12 mouse cellular contexts compared by ENCODE assay signal in genomic region chr8:111718937-111719336, GRCm38 (mm10). TPM values are rescaled to one million over a fixed set of nuclear protein-coding genes. Genes with fewer than 3 reads are reported as not detected.
DNase-seq lines count a peak whose midpoint lies in the region; ATAC-seq and TF ChIP-seq lines count a peak whose summit lies in the region.
"Had no signal": no experiment of that assay in that cellular context is flagged by ENCODE, and none has a peak within 500 bp of the region (broad histone marks: within the 10 kb centered on the region; RNA-seq: fewer than 3 reads in every experiment).

No protein-coding gene starts in this region.

- peak overlapping the region; percentile 23; the same call in 1 of the 2 replicates for H3K27ac ChIP-seq in heart, adult 2 months
- peak overlapping the region; percentile 98 for H3K27ac ChIP-seq in midbrain, embryonic 13.5 days
- no peak overlapping the region for H3K27ac ChIP-seq in midbrain, embryonic 11.5 days (ENCODE audit: low read depth, low read length)
- H3K27ac ChIP-seq in intestine, postnatal 0 days (ENCODE audit: low read depth, low read length), result peak overlapping the region; percentile 64
- H3K27ac ChIP-seq in stomach, postnatal 0 days (replicated peaks), result peak overlapping the region; percentile 58; the same call in 1 of the 2 replicates

- no peak overlapping the region for H3K4me2 ChIP-seq in midbrain, embryonic 13.5 days (replicated peaks)
- H3K4me2 ChIP-seq in midbrain, embryonic 11.5 days, result no peak overlapping the region
- H3K4me2 ChIP-seq in intestine, postnatal 0 days (replicated peaks; ENCODE audit: low read depth), result no peak overlapping the region
- no peak overlapping the region for H3K4me2 ChIP-seq in stomach, postnatal 0 days (replicated peaks; ENCODE audit: low read depth)
- H3K4me2 ChIP-seq: limb, embryonic 13.5 days had no signal

- intact Hi-C loops in heart, adult 2 months (cut with DNase I), result loop anchor here (5.0 kb wide), 1 partner anchor 63 kb away; no protein-coding TSS in a partner anchor

- no peaks in the 10 kb centered on the region for H3K9me3 ChIP-seq in midbrain, embryonic 13.5 days
- H3K9me3 ChIP-seq in midbrain, embryonic 11.5 days (ENCODE audit: control insufficient read depth, low read length), result no peaks in the 10 kb centered on the region
- H3K9me3 ChIP-seq in intestine, postnatal 0 days (ENCODE audit: control insufficient read depth), result no peaks in the 10 kb centered on the region
- H3K9me3 ChIP-seq in stomach, postnatal 0 days (ENCODE audit: control insufficient read depth, low read length), result no peaks in the 10 kb centered on the region
- H3K9me3 ChIP-seq: limb, embryonic 13.5 days had no signal

- no peaks in the 10 kb centered on the region for H3K27me3 ChIP-seq in heart, adult 2 months (ENCODE audit: control insufficient read depth, insufficient read depth, low read length)
- no peaks in the 10 kb centered on the region for H3K27me3 ChIP-seq in midbrain, embryonic 13.5 days
- H3K27me3 ChIP-seq in midbrain, embryonic 11.5 days (ENCODE audit: control insufficient read depth, insufficient read depth, low read length), result no peaks in the 10 kb centered on the region
- no peaks in the 10 kb centered on the region for H3K27me3 ChIP-seq in intestine, postnatal 0 days (replicated peaks; ENCODE audit: control insufficient read depth, insufficient read depth, low read length)
- H3K27me3 ChIP-seq in stomach, postnatal 0 days (ENCODE audit: control insufficient read depth, insufficient read depth, low read length), result no peaks in the 10 kb centered on the region
- H3K27me3 ChIP-seq: limb, embryonic 13.5 days had no signal

- 29% methylated on average over 5 of the region's 5 CpGs for WGBS in heart, adult 2 months
- 65% methylated on average over 5 of the region's 5 CpGs for WGBS in midbrain, embryonic 13.5 days
- 71% methylated on average over 5 of the region's 5 CpGs for WGBS in midbrain, embryonic 11.5 days
- WGBS in intestine, postnatal 0 days, result 40% methylated on average over 5 of the region's 5 CpGs
- 44% methylated on average over 5 of the region's 5 CpGs for WGBS in stomach, postnatal 0 days

- no peak overlapping the region for H3K4me3 ChIP-seq in heart, adult 2 months
- H3K4me3 ChIP-seq in midbrain, embryonic 13.5 days (replicated peaks), result no peak overlapping the region
- no peak overlapping the region for H3K4me3 ChIP-seq in midbrain, embryonic 11.5 days (ENCODE audit: low read depth, low read length)
- no peak overlapping the region for H3K4me3 ChIP-seq in intestine, postnatal 0 days (ENCODE audit: low read depth, low read length)
- H3K4me3 ChIP-seq in stomach, postnatal 0 days (ENCODE audit: low read depth, low read length), result no peak overlapping the region
- H3K4me3 ChIP-seq: limb, embryonic 13.5 days had no signal

- no peak overlapping the region for H3K9ac ChIP-seq in heart, adult 2 months (ENCODE audit: low read depth, low read length)
- no peak overlapping the region for H3K9ac ChIP-seq in midbrain, embryonic 13.5 days (replicated peaks)
- H3K9ac ChIP-seq in midbrain, embryonic 11.5 days (ENCODE audit: low read length), result no peak overlapping the region
- H3K9ac ChIP-seq in intestine, postnatal 0 days (ENCODE audit: low read depth, low read length), result no peak overlapping the region
- H3K9ac ChIP-seq in stomach, postnatal 0 days (ENCODE audit: low read length), result no peak overlapping the region
- H3K9ac ChIP-seq: limb, embryonic 13.5 days had no signal

- H3K79me2 ChIP-seq in heart, adult 2 months (replicated peaks; ENCODE audit: control insufficient read depth, insufficient read depth, low read length), result peaks cover 8% of the 10 kb centered on the region

- no peak for TF ChIP-seq CTCF in heart, adult 2 months (IDR thresholded peaks at IDR 0.05)
- TF ChIP-seq CTCF in intestine, postnatal 0 days (IDR thresholded peaks at IDR 0.05; ENCODE audit: low read depth), result no peak
- no peak for TF ChIP-seq CTCF in stomach, postnatal 0 days (IDR thresholded peaks at IDR 0.05; ENCODE audit: low read depth)

- peak in 1 of 2 experiments; percentile 5 for DNase-seq in heart, adult 2 months
- no peak for DNase-seq in heart, postnatal 4 days
- no peak for DNase-seq in midbrain, embryonic 11.5 days (ENCODE audit: low spot score, missing footprints)
- peak; percentile 15 for DNase-seq in stomach, postnatal 0 days (ENCODE audit: low spot score)
- no peak for DNase-seq in layer of hippocampus, adult 11-12 months (ENCODE audit: low spot score)
- DNase-seq: retina, postnatal 1 day; thymus, adult 2 months had no signal

- H3K4me1 ChIP-seq in heart, adult 2 months (ENCODE audit: control insufficient read depth, insufficient read depth, low read length), result peaks cover 20% of the 10 kb centered on the region
- peaks cover 49% of the 10 kb centered on the region for H3K4me1 ChIP-seq in midbrain, embryonic 13.5 days (replicated peaks)
- H3K4me1 ChIP-seq in midbrain, embryonic 11.5 days (ENCODE audit: control insufficient read depth, insufficient read depth, low read length), result peaks cover 24% of the 10 kb centered on the region
- peaks cover 6% of the 10 kb centered on the region; the same call in 1 of the 2 replicates for H3K4me1 ChIP-seq in intestine, postnatal 0 days (replicated peaks; ENCODE audit: control insufficient read depth, insufficient read depth, low read length)
- H3K4me1 ChIP-seq in stomach, postnatal 0 days (replicated peaks; ENCODE audit: control insufficient read depth, insufficient read depth), result peaks cover 9% of the 10 kb centered on the region

- no peaks in the 10 kb centered on the region for H3K36me3 ChIP-seq in heart, adult 2 months (ENCODE audit: control insufficient read depth, insufficient read depth, low read length)
- peaks cover 43% of the 10 kb centered on the region for H3K36me3 ChIP-seq in midbrain, embryonic 13.5 days
- H3K36me3 ChIP-seq in midbrain, embryonic 11.5 days (ENCODE audit: control insufficient read depth, insufficient read depth, low read length), result peaks cover 13% of the 10 kb centered on the region; the same call in 1 of the 2 replicates
- peaks cover 46% of the 10 kb centered on the region for H3K36me3 ChIP-seq in intestine, postnatal 0 days (ENCODE audit: control insufficient read depth, insufficient read depth)
- H3K36me3 ChIP-seq in stomach, postnatal 0 days (ENCODE audit: control insufficient read depth, insufficient read depth, low read length), result peaks cover 9% of the 10 kb centered on the region

- no peak for ATAC-seq in midbrain, embryonic 13.5 days
- ATAC-seq in midbrain, embryonic 11.5 days (ENCODE audit: low FRiP score), result no peak
- no peak for ATAC-seq in intestine, postnatal 0 days
- no peak for ATAC-seq in stomach, postnatal 0 days (ENCODE audit: low FRiP score, low TSS enrichment)

- no peak for TF ChIP-seq EP300 in heart, adult 2 months (IDR thresholded peaks at IDR 0.05; ENCODE audit: insufficient read depth, low read depth, low read length)
- TF ChIP-seq EP300 in stomach, postnatal 0 days (optimal IDR thresholded peaks at IDR 0.05), result no peak

- no peak for TF ChIP-seq POLR2A in heart, adult 2 months (IDR thresholded peaks at IDR 0.05; ENCODE audit: insufficient read depth, low read depth, low read length)

RNA-seq across cellular contexts. Expression of gene Bcar1, which starts 24.7 kb away (rescaled TPM):
- total RNA-seq in heart, adult 2 months (2021), result 10 to 100 TPM; 19.1 to 21.1 TPM
- polyA plus RNA-seq in heart, adult 2 months (2012; rRNA removed), result 31.3 TPM in 2 replicates
- total RNA-seq in heart, postnatal 4 days (2021), result 10 to 100 TPM; 62.7 to 65.0 TPM
- 48.7 and 55.0 TPM in 2 replicates for polyA plus RNA-seq in midbrain, embryonic 13.5 days (2015; fragmentation: Nextera tagmentation; extraction: Ambion mirVana)
- polyA plus RNA-seq in midbrain, embryonic 11.5 days (2014; fragmentation: Nextera tagmentation; extraction: Ambion mirVana), result 36.2 and 42.1 TPM in 2 replicates
- 38.8 and 41.1 TPM in 2 replicates for polyA plus RNA-seq in intestine, postnatal 0 days (2015; fragmentation: Nextera tagmentation; extraction: Ambion mirVana)
- polyA plus RNA-seq in stomach, postnatal 0 days (2015; fragmentation: Nextera tagmentation; extraction: Ambion mirVana), result 22.6 and 27.4 TPM in 2 replicates
- total RNA-seq: hematopoietic stem cell, adult 5-6 weeks; megakaryocyte, adult 5-6 weeks had no signal

RNA-seq across cellular contexts. Expression of gene Ctrb1, which starts 28.1 kb away (rescaled TPM):
- not detected for total RNA-seq in heart, adult 2 months (2021)
- polyA plus RNA-seq in heart, adult 2 months (2012; rRNA removed), result 0.68 and 0.82 TPM in 2 replicates
- not detected for total RNA-seq in heart, postnatal 4 days (2021)
- polyA plus RNA-seq in midbrain, embryonic 13.5 days (2015; fragmentation: Nextera tagmentation; extraction: Ambion mirVana), result 1.6 and 2.2 TPM in 2 replicates
- polyA plus RNA-seq in midbrain, embryonic 11.5 days (2014; fragmentation: Nextera tagmentation; extraction: Ambion mirVana), result not detected in 2 replicates
- polyA plus RNA-seq in intestine, postnatal 0 days (2015; fragmentation: Nextera tagmentation; extraction: Ambion mirVana), result 75.8 and 118 TPM in 2 replicates
- 20.2 and 24.1 TPM in 2 replicates for polyA plus RNA-seq in stomach, postnatal 0 days (2015; fragmentation: Nextera tagmentation; extraction: Ambion mirVana)
- total RNA-seq: hematopoietic stem cell, adult 5-6 weeks; megakaryocyte, adult 5-6 weeks had no signal
